Mouse (Mus musculus) 416B (cell line): Measurements from ENCODE around the gene Agbl1.

ENCODE experiments used
- DNase-seq: peaks from one replicate; pipeline ENCODE4 v3.0.0; 2011; ENCODE audit warnings: low read depth

Agbl1 gene

DNA sequence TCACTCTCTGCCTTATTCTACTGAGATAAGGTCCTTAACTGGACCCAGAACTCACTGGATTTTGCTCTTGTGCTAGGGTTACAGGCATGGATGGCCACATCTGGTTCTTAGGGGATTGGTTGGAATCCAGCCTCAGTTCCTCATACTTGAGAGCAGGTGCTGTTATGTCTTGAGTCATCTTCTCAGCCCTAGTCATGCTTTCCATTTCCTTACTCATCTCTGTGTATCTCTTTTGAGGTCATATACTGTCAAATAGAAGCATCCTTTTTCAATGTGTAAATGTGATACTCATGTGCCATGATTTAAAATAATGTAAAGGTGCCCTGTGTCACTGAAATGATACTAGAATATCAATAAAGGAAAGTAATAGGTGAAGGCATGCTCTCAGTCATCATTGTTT, 705.5 kb downstream of the Agbl1 start:
- no peak for DNase-seq

DNA sequence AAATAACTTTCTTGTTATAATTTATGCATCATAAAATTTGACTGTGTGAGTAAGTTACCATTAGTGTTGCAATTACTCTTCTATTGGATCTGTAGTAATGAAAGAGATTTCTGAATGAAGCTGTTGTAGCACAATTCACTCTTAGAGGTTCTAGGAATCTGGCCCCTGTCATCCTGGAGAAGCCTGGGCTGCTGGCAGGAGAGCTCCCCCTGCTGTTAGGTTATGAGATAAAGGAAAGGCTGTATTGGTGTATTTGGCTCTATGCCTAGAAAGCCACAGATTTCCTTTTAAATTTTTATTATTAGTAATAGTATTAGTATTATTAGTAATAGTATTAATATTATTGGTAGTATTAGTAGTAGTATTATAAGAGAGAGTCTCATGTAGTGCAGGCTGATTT, 711.8 kb downstream of the Agbl1 start:
- DNase-seq = peak; percentile 40

DNA sequence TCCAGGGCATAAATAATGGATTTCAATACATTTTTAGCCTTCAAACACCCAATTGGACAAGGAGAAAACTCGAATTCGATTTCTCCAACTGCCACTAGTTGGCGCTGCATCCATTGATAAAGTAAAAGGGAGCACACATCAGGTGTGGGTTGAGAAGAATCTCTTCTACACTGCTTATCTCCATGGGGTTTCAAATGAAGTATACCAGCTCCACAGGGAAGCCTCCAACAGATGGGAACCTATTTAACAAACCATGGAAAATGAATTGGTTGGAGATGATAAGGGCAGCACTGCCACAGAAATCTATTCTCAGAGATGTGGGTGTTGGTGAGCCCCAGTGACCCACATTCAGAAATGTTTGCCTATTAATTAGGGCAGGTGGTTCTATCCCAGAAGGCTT, 741.6 kb downstream of the Agbl1 start:
- peak; percentile 47 for DNase-seq

DNA sequence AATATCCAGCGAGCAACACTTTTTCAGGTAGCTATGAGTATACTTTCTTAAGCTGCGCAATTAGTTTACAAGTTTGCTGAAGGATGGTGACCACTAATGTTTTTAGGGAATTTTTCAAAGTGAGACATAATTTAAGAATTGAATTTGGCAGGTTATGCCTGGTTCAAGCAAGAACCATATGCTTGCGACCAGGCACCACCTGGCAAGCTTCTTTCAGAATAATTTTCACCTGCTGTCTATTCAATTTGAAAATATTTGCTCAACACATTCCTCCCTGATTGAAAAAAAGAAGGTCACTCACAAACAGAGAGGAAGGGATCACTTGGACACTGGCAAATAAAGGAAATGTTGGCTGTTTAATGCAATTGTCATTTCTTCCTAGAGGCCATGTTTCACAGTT, 779.9 kb downstream of the Agbl1 start:
- no peak for DNase-seq

DNA sequence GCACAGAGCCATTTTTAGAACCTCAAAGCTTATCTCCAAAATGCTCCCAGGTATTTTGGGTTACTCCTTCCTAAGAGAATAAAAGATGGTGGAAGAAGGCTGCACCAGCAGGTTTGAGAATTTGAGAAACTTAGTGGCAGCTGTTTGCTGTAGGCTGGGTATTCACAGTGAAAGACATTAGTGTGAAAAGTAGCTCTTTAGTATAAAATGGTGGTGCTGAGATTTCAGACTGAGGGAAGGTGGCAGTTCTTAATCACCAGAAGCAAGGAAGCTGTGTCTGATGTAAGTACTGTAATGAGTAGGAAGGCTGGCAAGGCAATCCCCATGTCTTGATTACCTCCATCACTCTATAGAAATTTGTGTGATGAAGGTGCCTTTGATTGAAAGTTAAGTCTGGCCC, 799.3 kb downstream of the Agbl1 start:
- DNase-seq = no peak

DNA sequence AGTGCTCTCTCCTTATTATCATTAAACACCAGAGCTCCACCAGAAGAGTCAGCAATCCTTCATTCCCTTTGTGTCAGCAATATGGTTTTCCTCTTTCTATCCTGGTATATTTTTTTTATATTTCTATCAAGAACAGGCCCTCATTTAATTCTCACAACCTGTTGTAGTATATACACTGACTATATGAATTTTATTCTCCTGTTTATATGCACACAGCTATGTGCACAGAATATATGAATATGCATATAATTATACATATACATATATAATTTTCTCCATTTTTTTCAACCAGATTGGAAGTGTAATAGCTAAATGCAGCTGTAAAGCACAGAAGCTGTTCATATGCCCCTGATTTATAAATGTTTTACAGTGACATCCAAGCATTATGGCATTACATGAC, 846.3 kb downstream of the Agbl1 start:
- no peak for DNase-seq

DNA sequence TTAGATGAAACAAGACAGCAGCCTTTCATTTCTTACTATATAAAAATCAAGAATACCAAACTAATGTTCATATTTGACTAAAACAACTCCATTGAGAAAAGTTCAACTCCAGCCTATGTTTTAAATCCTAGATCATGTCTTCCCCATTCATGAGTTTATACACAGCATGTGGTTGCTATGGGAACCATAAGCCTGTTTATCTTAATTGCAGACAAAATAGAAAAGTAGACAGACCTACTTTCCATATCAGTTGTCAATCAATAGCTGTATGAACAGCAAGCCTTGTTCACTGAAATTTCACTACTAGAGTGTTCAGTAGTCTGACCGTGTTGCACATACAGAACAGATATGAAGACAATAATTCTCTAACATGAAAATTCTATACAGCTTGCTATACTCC, 857.6 kb downstream of the Agbl1 start:
- DNase-seq = no peak

DNA sequence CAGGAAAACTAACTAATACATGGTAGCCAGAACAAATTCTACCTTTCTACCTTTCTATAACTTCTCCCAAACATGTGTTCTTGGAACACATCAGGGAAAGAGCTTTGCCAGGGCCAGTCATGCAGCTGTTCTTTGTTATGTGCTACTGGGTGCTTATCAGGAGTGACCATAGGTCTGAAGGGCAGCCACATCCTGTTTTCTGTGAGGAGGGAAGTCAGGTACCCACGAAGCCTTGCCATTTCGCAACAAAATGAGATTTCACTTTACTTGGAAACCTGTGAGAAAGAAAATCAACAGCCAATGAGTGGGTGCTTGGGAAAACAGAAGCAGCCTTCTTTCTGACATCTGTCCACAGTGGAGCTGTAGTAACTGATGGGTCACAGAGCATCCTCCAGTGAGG, 865.5 kb downstream of the Agbl1 start:
- DNase-seq = peak; percentile 96

DNA sequence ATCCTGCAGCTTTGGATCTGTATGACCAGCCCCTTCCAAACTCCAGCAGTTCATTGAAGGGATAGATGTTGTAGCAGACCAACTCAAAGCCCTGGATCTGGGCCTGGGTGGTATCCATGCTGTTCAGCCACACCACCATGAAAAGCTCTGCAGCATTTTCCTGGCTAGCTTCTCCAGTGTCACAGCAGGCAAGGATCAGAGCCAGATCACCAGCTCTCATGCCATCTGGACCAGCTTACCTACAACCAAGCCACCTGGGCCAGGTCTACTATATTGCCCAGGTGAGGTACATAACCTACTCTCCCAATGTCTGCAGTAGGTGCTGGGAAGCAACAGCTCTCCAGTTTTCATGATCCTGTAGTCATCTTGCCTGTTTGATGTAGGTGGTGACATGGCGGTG, 884.3 kb downstream of the Agbl1 start:
- DNase-seq = no peak

DNA sequence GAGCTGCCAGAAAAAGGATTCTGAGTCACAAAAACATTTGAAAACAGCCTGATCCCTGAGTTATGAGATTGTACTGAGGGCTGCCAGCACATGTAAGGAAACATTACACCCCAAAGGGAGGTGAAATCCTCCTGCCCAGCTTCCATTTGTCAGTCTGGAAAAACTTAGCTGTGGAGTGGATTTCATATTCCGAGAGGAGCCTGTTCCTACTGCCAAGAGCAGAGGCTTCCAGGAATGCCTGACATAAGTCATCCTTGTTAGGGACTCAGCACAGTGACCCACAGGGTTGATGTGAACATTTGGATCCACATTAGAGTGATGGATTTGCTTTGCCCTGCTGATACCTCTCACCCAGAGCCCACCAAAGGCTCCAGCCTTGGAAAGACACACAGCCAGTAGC, 899.4 kb downstream of the Agbl1 start:
- no peak for DNase-seq

DNA sequence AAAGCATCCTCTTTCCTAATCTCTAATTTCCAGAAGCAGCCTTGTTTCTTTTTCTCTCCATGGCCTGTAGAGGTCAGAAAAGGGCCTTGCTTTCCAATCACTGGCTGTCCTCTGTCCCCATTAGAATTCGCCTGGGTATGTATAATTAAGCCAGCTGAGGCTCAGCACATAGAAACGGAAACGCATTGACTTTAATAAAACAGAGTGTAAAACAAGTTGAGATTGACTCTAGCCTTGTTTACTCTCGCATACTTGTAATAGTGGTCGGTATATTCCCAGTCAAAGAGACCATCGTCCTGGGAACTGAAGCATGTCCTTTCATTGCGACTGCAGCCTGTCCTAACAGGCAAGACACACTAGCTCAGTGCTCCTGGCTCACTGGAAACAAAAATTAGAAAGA, 902.3 kb downstream of the Agbl1 start:
- peak; percentile 84 for DNase-seq

DNA sequence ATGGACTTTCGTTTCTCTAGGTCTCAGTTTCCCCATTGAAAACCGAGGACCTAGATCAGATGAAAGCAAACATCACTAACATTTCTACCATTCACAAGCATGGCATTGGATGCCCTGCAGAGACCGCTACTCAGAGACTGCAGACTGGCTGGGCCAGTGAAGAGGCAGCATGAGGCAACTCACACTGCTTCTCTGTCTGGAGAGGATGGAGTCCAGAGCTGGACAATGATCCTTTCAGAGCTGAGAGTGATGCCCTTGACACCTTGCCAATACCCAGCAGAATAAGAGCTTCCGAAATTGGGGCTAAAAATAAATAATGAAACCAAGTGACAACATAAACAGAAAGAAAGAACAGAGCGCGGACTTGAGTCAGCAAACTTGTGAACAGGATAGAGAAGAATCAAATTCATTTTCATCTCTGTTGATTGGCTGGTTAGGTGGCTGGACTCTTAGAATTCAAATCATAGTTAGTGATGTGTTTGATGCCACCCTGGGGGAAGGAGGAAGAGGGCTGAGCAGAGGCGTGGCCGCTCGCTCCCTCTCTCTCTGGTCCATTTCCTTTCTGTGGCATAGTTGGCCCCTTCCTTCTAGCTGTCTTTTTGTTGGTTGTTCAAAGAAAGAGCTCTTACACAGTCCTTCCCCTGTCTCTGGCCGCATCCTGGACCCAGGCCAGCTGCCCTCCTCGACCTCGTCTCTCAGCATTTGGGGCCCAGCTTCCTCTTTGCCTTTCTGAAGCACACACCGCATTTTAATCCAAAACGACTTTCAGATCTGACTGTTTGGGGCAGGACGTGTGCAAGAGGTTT, 903.1 kb downstream of the Agbl1 start:
- peak; percentile 97 for DNase-seq

DNA sequence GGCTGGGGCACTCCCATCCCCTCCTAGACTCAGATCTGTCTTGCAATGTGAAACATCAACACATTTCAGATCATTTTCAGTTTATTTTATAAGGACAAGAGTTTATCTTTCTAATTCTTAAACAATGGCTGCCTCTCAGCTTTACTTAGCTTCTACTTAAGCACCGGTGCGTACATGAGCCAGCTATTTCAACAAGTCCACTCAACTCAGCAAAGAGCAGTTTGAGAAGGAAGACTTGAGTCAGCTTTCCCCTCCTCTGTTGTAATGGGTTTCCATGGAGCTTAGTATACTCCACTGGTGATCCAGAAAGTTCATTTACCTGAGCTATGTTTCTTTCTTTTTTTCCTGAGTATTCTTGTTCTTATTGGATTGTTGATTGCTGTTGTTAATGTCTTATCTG, 905.2 kb downstream of the Agbl1 start:
- DNase-seq = peak; percentile 33

DNA sequence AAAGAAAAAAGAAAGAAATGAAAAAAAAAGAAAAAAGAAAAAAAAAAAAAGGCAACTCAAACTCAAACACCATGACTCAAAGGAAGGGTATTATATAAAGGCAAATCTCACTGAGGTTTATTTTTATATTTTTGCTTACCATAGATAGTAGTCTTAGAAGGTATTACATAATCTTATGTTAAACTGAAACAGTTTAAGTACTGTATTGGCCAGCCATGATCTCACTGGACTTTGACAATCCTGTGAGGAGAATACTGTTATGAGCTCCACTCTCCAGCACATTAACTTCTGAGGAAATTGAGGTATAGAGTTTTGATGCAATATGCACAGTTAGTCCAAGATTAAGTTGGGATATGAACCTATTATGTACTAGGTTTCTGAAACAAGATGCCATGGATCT, 909.0 kb downstream of the Agbl1 start:
- DNase-seq = no peak

DNA sequence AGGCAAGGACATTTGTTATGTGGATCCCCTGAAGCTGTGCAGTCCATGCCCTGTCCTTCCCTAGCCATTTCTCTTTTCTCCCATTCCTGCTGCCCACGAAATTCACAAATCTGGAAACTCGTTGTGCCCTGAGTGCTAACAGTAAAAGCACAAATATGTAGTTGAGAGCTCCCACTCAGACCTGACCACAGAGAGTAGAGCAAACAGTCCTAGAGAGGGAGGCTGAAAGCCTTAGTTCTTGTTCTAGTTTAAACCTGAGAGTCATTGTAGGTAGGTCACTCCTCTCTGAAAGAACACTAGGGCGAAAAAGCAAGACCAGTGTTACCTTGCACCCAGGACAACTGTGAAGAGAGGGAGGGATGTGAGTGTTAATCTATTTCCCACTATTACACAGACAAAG, 917.8 kb downstream of the Agbl1 start:
- DNase-seq = no peak

DNA sequence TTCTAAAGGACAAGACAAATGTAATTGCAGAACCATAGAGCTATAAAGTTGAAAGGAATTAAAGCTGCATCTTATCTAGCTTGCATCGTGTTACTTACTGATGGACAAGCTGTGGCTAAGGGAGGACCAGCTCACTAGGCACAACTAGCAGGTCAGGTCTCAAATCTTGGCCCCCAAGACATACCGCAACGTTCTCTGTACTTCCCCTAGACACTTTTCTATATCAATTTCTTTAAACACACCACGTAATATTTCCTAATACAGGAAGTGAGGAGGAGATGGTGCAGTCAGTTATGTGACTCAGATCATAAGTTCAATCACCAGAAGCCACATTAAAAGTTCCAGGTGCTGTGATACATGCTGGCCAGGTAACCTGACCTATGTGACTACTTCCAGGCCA, 919.1 kb downstream of the Agbl1 start:
- peak; percentile 45 for DNase-seq

DNA sequence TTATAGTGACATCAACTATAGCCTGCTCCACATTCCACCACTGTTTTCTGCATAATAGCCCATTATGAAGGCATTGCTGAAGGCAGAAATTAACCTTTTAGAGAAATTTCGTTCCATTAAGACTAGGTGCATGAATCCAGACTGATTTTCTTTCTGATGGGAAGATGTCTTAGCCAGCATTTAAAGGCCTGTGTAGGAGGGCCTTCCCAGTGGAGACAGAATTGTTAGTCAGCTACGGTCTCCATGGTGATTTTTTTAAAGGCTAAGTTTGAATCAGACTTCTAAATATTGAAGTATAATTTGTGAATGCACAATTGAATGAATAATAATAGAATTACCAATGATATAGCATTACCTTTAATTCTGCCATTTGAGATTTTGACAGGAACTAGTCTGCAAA, 920.2 kb downstream of the Agbl1 start:
- no peak for DNase-seq

DNA sequence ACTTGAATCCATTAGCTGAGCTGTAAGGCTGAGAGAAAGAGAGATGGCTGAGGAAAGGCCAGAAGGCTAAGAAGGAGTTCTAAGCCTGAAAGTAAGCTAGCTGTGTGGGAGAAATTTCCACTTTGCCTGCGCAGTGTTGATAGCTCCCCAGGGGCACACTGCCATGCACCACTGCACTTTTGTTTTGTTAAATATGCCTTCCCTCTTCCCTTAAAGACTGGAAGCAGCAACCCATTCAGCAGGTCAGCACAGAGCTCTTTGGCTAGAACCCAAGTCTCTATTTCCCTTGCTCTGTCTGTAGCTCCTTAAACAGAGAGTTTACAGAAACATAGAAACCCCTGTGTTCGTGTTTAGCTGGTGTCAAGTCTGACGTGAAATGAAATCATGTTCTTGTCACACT, 922.7 kb downstream of the Agbl1 start:
- no peak for DNase-seq

DNA sequence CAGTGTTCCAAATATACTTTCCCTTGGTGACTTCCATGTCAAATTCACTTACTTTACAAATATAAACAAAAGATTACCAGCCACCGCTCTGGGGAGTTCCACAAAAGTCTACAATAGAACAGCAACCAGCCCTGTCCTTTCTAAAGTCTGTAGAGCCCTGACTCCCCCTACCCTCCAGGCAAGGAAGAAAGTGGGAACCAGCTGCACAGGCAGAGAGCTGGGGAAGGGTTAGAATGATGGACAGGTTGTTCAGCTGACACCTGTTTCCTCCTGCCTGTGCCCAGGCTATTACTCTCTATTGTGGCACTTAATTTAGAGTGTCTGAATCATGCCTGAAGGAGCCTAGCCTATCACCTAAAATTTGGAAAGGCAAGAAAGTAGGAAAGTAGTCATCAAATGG, 923.2 kb downstream of the Agbl1 start:
- DNase-seq = no peak

DNA sequence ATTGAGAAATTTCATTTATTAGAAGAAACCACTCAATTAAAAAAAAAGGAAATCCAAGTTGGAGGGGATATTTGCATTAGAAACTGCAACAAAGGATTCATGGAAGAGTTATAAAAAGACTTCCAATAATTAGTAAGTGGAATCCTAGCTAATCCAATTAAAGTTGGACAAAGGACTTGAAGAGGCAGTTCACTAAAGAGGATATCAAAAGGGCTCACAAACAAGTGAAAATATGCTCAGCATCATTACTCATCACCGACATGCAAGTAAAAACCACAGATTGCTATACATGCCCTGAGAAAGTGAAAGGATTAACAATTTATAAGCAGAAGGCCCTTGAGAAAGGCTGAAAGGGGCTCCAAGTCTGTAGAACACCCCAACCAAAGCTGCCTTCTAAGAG, 935.2 kb downstream of the Agbl1 start:
- DNase-seq = no peak
